Mouse (Mus musculus) forebrain, embryonic 10.5 days (tissue): Measurements from ENCODE around the gene Cox8b. TPM values are rescaled to one million over a fixed set of nuclear protein-coding genes. Genes with fewer than 3 reads are reported as not detected.

Experiments
- DNase-seq: peaks from one replicate; pipeline ENCODE4 v3.0.0-alpha.2; 2017; ENCODE audit warnings: low spot score; ENCODE audit errors: extremely low spot score
- H3K27ac ChIP-seq: fragments of 300-500 bp; sonication (generic); 2 replicates; pipeline ENCODE4 v1.5.1; 2016; ENCODE audit warnings: mild to moderate bottlenecking
- H3K27me3 ChIP-seq: fragments of 300-500 bp; sonication (generic); 2 replicates; pipeline ENCODE4 v1.6.1; 2016; ENCODE audit warnings: mild to moderate bottlenecking; ENCODE audit not compliant: poor library complexity, severe bottlenecking
- H3K36me3 ChIP-seq: fragments of 300-500 bp; sonication (generic); replicated peaks from 2 replicates; pipeline ENCODE4 v1.6.1; 2016; ENCODE audit warnings: mild to moderate bottlenecking, moderate library complexity
- H3K4me1 ChIP-seq: fragments of 300-500 bp; sonication (generic); 2 replicates; pipeline ENCODE4 v1.6.1; 2016
- H3K4me3 ChIP-seq: fragments of 300-500 bp; sonication (generic); 2 replicates; pipeline ENCODE4 v1.5.1; 2016; ENCODE audit warnings: mild to moderate bottlenecking, moderate library complexity
- H3K9me3 ChIP-seq: fragments of 300-500 bp; sonication (generic); 2 replicates; pipeline ENCODE4 v1.6.1; 2016; ENCODE audit warnings: mild to moderate bottlenecking, moderate library complexity
- WGBS: fragments of 180-500 bp; shearing (Covaris S2); methylation state at CpG from one replicate; pipeline ENCODE4 v1.1.7; 2016; 5-methylcytosine and 5-hydroxymethylcytosine counted together
- polyA plus RNA-seq: library from polyadenylated mRNA; unstranded; fragments of >200 nt; fragmentation: Nextera tagmentation; extraction: Ambion mirVana; gene quantifications from 2 replicates; pipeline ENCODE4 v1.2.1, GENCODE M21; 2016

Gene Cox8b
- polyA plus RNA-seq, 1 experiment from 2014 or later: not detected

GRCm38 (mm10) chr7:140938436-140938835 lies 38.2 kb upstream of the Cox8b start:
- Histone ChIP-seq H3K9me3 (no peaks in the 10 kb centered on the region), H3K27me3 (peaks cover 14% of the 10 kb centered on the region), H3K36me3 (no peaks in the 10 kb centered on the region), H3K4me1 (peaks cover 36% of the 10 kb centered on the region), H3K4me3 (no peak overlapping the region), H3K27ac (no peak overlapping the region)
- DNase-seq: no peak
- WGBS: 47% methylated on average over 3 of the region's 3 CpGs

GRCm38 (mm10) chr7:140927181-140927580 lies 26.9 kb upstream of the Cox8b start:
- no peaks in the 10 kb centered on the region for H3K36me3 ChIP-seq
- WGBS: 84% methylated on average over 6 of the region's 6 CpGs
- no peak overlapping the region for H3K4me3 ChIP-seq
- no peaks in the 10 kb centered on the region for H3K9me3 ChIP-seq
- no peak overlapping the region for H3K27ac ChIP-seq
- peaks cover 44% of the 10 kb centered on the region for H3K27me3 ChIP-seq
- H3K4me1 ChIP-seq: peaks cover 14% of the 10 kb centered on the region
- no peak for DNase-seq

- H3K27ac ChIP-seq: no peak overlapping the region
- DNase-seq: no peak
Measured at GRCm38 (mm10) chr7:140923070-140923775, 23.0 kb upstream of the Cox8b start.

GRCm38 (mm10) chr7:140922398-140923069 lies 22.3 kb upstream of the Cox8b start:
- peak overlapping the region; percentile 58 for H3K4me3 ChIP-seq
- 0 out of 2 replicates have a peak overlapping the region, but pooled peaks have one; percentile 16 for H3K27ac ChIP-seq
- no peaks in the 10 kb centered on the region for H3K9me3 ChIP-seq
- no peaks in the 10 kb centered on the region for H3K36me3 ChIP-seq
- H3K4me1 ChIP-seq: peaks cover 21% of the 10 kb centered on the region
- DNase-seq: peak; percentile 52
- H3K27me3 ChIP-seq: peaks cover 89% of the 10 kb centered on the region
- under 1% methylated on average over 49 of the region's 49 CpGs for WGBS

More at GRCm38 (mm10) chr7:140923070-140923775, 23.0 kb upstream of the Cox8b start:
- no peaks in the 10 kb centered on the region for H3K9me3 ChIP-seq
- H3K4me1 ChIP-seq: peaks cover 21% of the 10 kb centered on the region
- no peaks in the 10 kb centered on the region for H3K36me3 ChIP-seq
- WGBS: 19% methylated on average over 30 of the region's 30 CpGs
- H3K4me3 ChIP-seq: peak overlapping the region; percentile 58
- H3K27me3 ChIP-seq: peaks cover 82% of the 10 kb centered on the region

- Histone ChIP-seq H3K9me3 (no peaks in the 10 kb centered on the region), H3K4me3 (no peak overlapping the region), H3K36me3 (no peaks in the 10 kb centered on the region), H3K27me3 (peaks cover 93% of the 10 kb centered on the region), H3K27ac (no peak overlapping the region), H3K4me1 (peaks cover 21% of the 10 kb centered on the region)
- WGBS: 28% methylated on average over 22 of the region's 22 CpGs
- no peak for DNase-seq
Measured at GRCm38 (mm10) chr7:140921225-140921975, 21.2 kb upstream of the Cox8b start.

GRCm38 (mm10) chr7:140920418-140921029 lies 20.3 kb upstream of the Cox8b start, which contains the start of gene Nlrp6:
Gene Nlrp6 (plus strand): TSS chr7:140920902.
- WGBS: 74% methylated on average over 8 of the region's 8 CpGs
- DNase-seq: no peak
- Histone ChIP-seq H3K27me3 (peaks cover 90% of the 10 kb centered on the region), H3K4me1 (peaks cover 21% of the 10 kb centered on the region), H3K4me3 (no peak within 1 kb of the TSS), H3K36me3 (no peaks in the 10 kb centered on the region), H3K27ac (no peak within 1 kb of the TSS), H3K9me3 (no peaks in the 10 kb centered on the region)

GRCm38 (mm10) chr7:140919911-140920310 lies 19.7 kb upstream of the Cox8b start:
- Histone ChIP-seq H3K27ac (no peak overlapping the region), H3K9me3 (no peaks in the 10 kb centered on the region), H3K4me3 (no peak overlapping the region), H3K36me3 (no peaks in the 10 kb centered on the region), H3K4me1 (peaks cover 21% of the 10 kb centered on the region), H3K27me3 (peaks cover 84% of the 10 kb centered on the region)
- no peak for DNase-seq
- WGBS: 86% methylated on average over 4 of the region's 4 CpGs

GRCm38 (mm10) chr7:140914031-140914690 lies 13.9 kb upstream of the Cox8b start:
- no peaks in the 10 kb centered on the region for H3K9me3 ChIP-seq
- H3K4me3 ChIP-seq: no peak overlapping the region
- peaks cover under 1% of the 10 kb centered on the region for H3K4me1 ChIP-seq
- WGBS: 87% methylated on average over 8 of the region's 8 CpGs
- peaks cover 39% of the 10 kb centered on the region for H3K27me3 ChIP-seq
- H3K36me3 ChIP-seq: no peaks in the 10 kb centered on the region
- DNase-seq: no peak
- no peak overlapping the region for H3K27ac ChIP-seq

- Histone ChIP-seq H3K4me3 (no peak overlapping the region), H3K27me3 (peaks cover 28% of the 10 kb centered on the region), H3K9me3 (no peaks in the 10 kb centered on the region), H3K36me3 (no peaks in the 10 kb centered on the region), H3K27ac (no peak overlapping the region), H3K4me1 (peaks cover 7% of the 10 kb centered on the region)
- 85% methylated on average over 5 of the region's 5 CpGs for WGBS
- no peak for DNase-seq
Measured at GRCm38 (mm10) chr7:140912846-140913482, 12.7 kb upstream of the Cox8b start.

GRCm38 (mm10) chr7:140912293-140912692 lies 12.0 kb upstream of the Cox8b start:
- Histone ChIP-seq H3K36me3 (no peaks in the 10 kb centered on the region), H3K4me1 (peaks cover 7% of the 10 kb centered on the region), H3K4me3 (no peak overlapping the region), H3K9me3 (no peaks in the 10 kb centered on the region), H3K27me3 (peaks cover 22% of the 10 kb centered on the region; the same call in 1 of the 2 replicates), H3K27ac (no peak overlapping the region)
- DNase-seq: no peak
- 69% methylated on average over 3 of the region's 3 CpGs for WGBS

GRCm38 (mm10) chr7:140908634-140909107 lies 8.4 kb upstream of the Cox8b start:
- peaks cover 12% of the 10 kb centered on the region; the same call in 1 of the 2 replicates for H3K27me3 ChIP-seq
- H3K27ac ChIP-seq: no peak overlapping the region; the same call in 1 of the 2 replicates
- WGBS: 2% methylated on average over 19 of the region's 19 CpGs
- no peaks in the 10 kb centered on the region for H3K9me3 ChIP-seq
- peak; percentile 85 for DNase-seq
- H3K4me3 ChIP-seq: peak overlapping the region; percentile 46
- H3K36me3 ChIP-seq: no peaks in the 10 kb centered on the region
- H3K4me1 ChIP-seq: peaks cover 7% of the 10 kb centered on the region
